Mouse (Mus musculus): ENCODE measurements around the gene Bach2. TPM values are rescaled to one million over a fixed set of nuclear protein-coding genes. Genes with fewer than 3 reads are reported as not detected.

The Bach2 gene
- total RNA-seq, 2 experiments from 2014 or later: 9.1 to 12.9 TPM

DNA sequence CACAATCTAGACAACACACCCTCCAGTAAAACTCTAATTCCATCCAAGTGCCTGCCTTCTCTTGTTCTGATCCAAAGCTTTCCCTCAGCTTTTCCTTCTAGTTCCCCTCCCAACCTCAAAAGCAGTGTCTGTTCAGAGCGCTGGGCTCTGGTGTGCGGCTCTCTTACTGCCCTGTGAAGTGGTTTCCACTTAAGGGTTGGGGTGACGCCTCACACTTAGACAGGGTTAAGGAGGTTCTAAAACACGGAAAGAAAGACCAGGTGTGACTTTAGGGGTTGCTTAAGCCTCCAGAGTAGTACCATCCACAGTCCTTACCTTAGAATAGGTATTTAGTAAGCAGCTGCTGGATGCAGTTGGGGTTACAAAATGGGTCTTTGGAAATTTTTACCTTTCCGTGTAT is 185.1 kb downstream of the Bach2 start:
- no peak for DNase-seq (ENCODE audit: low spot score in 2 of 2)

DNA sequence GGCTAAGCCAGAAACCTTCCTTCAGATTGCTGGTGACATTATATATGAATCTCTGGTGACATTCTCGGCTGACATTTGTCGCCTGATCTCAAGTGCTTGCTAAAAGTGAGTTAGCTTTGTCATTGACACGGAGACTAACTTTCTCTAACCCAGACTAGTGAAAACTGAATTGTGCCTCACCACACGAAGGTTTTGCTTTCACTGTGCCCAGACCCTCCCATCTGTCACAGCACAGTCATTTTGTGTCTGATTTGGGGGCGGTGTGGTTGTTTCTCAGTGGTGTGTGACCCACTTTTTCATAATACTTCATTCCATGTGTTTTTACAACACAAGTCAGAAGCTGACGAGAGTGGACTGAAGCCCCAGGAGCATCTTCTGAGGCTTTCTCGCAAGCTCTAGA is 185.8 kb downstream of the Bach2 start:
- DNase-seq (ENCODE audit: low spot score in 2 of 2): no peak

DNA sequence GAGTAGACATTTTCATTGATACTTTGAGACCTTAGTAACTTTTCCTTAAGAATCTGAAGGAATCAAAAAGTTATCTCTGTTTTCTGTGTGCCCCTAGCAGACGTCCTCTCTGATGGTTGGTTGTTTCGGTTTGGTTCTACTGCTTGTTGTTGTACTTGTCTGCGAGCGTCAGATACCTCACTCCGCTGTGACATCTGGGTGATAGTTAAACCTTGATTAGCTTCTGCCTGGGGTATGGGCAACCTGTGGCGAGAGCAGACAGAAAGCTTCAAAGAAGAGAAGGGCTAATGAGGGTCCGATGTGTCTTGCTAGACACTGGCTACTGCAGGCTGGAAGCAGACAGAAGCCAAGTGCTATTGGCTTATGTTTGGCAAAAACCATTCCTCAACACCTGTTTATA is 186.5 kb downstream of the Bach2 start:
- DNase-seq (ENCODE audit: low spot score in 2 of 2): no peak

- DNase-seq (ENCODE audit: low spot score in 2 of 2): no peak
These were observed 187.0 kb downstream of the Bach2 start for GRCm38 (mm10) chr4:32425641-32426040.

GRCm38 (mm10) chr4:32426779-32427577 is 188.4 kb downstream of the Bach2 start:
- DNase-seq (ENCODE audit: low spot score in 2 of 2): no peak

GRCm38 (mm10) chr4:32428738-32429137 is 190.1 kb downstream of the Bach2 start:
- no peak for DNase-seq (ENCODE audit: low spot score in 2 of 2)

- DNase-seq (ENCODE audit: low spot score in 2 of 2): peak in 1 of 2 experiments; percentile 33
These were observed 191.5 kb downstream of the Bach2 start for GRCm38 (mm10) chr4:32430136-32430535.

GRCm38 (mm10) chr4:32430981-32431380 is 192.4 kb downstream of the Bach2 start:
- peak in 1 of 2 experiments; percentile 47 for DNase-seq (ENCODE audit: low spot score in 2 of 2)

DNA sequence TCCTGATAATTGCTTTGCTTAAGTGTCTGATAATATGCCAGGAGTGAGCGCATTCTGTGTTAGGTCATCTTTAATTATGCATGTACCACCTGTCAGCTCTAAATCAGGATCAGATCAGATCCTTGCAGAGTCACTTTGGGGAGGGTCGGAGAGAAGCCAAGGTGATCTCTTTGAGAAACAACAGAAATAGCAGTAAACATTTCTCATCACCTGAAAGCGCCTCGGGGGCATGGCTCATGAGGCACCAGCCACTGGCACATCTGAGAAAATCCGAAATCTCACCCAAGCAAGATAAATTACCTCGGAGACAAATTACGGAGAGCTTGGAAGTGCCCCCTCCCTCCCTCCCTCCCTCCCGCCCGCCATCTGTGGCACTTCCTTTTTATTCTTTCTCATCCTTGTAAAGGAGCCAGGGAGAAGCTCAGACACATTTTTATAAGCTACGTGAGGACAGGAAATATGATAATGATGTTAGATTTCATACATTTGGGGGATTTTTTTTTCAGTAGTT is 193.7 kb downstream of the Bach2 start:
- DNase-seq (ENCODE audit: low spot score in 2 of 2): no peak

GRCm38 (mm10) chr4:32432945-32433344 is 194.3 kb downstream of the Bach2 start:
- no peak for DNase-seq (ENCODE audit: low spot score in 2 of 2)

DNA sequence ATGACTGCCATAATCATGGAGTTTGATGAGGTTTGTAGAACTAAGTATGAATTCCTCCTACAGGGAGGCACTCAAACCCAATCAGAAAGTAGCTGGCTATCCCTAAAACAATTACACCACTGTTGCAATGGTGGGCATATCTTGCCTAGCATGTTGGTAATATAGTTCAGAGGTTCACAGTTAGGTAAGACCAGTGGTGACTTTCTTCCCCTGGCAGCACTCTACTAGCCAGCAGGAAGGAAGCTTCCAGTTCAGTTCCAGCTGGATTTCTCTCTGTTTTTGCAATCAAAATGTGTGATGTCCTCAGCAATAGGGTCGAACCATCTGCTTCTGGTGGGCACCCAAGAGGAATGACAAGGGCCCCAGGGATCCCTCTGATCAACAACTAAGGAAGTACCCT is 196.0 kb downstream of the Bach2 start:
- no peak for DNase-seq (ENCODE audit: low spot score in 2 of 2)

DNA sequence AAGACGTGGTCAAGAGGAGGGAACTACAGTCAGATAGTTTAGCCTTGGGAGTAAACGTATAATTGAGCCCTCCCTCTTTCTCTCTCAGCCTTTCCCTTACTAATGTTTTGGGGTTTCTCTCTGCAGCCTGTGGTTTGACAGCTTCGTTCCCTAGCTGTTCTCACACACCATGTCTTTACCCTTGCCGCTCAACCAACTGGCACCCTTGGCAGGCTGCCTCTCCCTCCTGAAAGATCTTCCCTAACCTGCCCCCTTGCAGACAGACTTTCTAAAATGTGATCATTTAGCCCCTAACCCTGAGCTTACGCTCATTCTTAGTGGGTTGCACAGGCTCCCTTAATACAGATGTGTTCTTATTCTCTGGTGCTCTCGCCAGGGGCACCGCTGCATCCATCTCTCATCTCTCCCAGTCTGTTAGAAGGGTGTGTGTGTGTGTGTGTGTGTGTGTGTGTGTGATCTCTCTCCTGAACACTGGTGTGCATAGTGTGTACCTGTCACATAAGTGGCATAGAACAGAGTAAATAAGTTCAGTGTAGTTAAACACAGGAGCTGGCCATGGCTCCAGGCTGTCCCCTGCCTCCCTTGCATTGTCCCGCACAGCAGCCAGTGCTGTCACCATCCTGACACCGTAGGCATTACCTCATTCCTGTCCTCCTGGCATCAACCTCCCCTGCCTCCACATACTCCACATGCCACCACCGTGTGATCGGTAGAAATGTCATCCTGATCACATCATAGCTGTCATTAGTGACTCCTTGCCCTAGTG is 201.6 kb downstream of the Bach2 start:
- peak in 1 of 2 experiments; percentile 22 for DNase-seq (ENCODE audit: low spot score in 2 of 2)

DNA sequence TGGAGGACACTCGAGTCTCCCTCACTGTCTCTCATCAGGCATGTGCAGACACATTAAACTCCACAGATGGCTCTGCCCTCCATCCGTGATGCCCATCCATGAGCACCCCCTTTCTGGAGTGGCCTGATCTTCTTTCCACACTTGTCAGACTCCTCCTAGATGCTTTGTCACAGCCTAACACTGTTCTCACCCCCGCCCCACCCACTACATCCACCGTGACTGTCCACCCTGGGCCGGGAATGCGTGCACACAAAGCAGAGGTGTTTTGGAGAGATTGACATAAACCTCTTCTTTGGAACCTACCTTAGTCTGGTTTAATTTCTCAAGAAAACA is 202.1 kb downstream of the Bach2 start:
- DNase-seq (ENCODE audit: low spot score in 2 of 2): no peak

DNA sequence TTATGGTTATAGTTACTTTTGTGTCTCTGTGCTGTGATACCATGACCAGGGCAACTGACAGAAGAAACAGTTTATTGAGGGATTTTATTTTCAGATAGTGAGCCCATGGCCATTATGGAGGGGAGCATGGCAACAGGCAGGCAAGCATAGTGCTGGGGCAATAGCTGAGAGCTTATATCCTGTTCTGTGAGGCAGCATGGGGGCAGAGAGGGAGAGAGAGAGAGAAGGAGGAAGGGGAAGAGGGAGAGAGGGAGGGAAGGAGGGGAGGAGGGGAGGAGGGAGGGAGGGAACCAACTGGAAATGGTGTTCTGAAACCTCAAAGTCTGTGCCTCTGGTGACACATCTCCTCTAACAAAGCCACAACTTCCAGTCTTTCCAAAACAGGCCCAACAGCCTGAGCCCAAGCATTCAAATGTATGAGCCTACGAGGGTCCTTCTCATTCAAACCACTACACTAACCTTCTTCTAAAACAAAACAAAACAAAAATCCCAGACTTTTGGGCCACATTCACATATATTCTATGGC is 206.1 kb downstream of the Bach2 start:
- no peak for DNase-seq (ENCODE audit: low spot score in 2 of 2)

DNA sequence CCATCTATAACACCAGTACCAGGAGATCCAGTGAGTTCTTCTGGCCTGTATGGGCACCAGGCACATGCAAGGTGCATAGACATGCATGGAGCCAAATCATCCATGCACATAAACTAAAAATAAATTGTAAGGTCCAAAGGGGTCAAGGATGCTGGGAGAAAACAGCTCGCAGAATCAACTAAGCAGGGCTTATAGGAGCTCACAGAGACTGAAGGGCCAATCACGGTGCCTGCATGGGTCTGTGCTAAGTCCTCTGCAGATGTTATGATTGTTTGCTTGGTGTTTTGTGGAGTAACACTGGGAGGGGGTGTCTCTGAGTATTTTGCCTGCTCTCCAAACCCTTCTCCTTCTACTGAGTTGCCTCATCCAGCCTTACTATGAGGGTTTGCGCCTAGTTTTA is 209.2 kb downstream of the Bach2 start:
- no peak for DNase-seq (ENCODE audit: low spot score in 2 of 2)

DNA sequence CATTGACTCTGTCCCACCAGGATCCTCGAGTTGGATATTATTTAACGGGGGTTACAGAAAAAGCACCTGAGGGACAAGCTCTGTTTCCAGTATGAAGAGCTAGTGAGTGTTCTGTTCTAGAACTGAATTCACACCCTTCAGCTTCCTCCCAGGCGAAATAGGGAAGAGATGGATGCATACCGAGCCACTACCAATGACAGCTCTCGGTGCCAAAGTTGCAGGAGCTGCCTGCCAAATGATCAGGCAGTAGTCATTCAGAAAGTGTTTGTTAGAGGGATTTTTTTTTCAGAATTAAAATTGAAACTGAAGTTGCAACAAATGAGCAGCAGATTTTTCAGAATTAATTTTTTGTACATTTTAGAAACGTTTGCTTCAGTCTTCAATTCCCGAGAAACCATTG is 223.4 kb downstream of the Bach2 start:
- peak in 1 of 2 experiments; percentile 73 for DNase-seq (ENCODE audit: low spot score in 2 of 2)

GRCm38 (mm10) chr4:32463065-32463464 is 224.5 kb downstream of the Bach2 start:
- DNase-seq (ENCODE audit: low spot score in 2 of 2): no peak

GRCm38 (mm10) chr4:32464540-32464939 is 225.9 kb downstream of the Bach2 start:
- DNase-seq (ENCODE audit: low spot score in 2 of 2): no peak

DNA sequence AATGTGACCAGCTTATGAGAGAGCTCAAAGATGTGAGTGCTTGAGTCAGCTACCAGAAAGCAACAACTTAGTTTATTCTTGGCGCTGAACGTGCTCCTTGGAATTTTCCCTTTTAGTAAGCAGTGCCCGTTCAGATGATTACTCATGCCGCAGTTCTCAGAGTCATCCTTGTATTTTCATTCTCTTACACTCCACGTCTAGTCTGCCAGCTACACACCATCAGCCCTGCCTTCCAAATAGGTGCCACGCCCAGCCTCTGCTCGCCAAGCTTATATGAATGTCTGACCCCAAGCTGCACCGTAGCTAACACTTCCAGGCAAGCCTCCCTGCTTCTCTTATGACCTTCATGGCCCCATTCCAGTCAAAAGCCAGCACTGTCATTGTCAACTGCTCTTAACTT is 227.4 kb downstream of the Bach2 start:
- peak in 1 of 2 experiments; percentile 21 for DNase-seq (ENCODE audit: low spot score in 2 of 2)

GRCm38 (mm10) chr4:32477977-32478660 is 239.5 kb downstream of the Bach2 start:
- DNase-seq (ENCODE audit: low spot score in 2 of 2): no peak

- no peak for DNase-seq (ENCODE audit: low spot score in 2 of 2)
These were observed 240.6 kb downstream of the Bach2 start for GRCm38 (mm10) chr4:32479231-32479630.

Measured in layer of hippocampus, adult 18-20 months (tissue).